Mouse (Mus musculus) bone marrow, adult 2 months (tissue): ENCODE measurements around the gene Echdc2. TPM values are rescaled to one million over a fixed set of nuclear protein-coding genes. Genes with fewer than 3 reads are reported as not detected.

Experiments used
- H3K27ac ChIP-seq: fragments of 200-500 bp; 2 replicates; pipeline ENCODE4 v1.5.1; 2012; ENCODE audit warnings: low read depth, mild to moderate bottlenecking, control low read depth, inconsistent platforms, low read length; ENCODE audit not compliant: control insufficient read depth, poor library complexity, insufficient read depth
- H3K4me1 ChIP-seq: fragments of 200-500 bp; 2 replicates; pipeline ENCODE4 v1.6.1; 2011; ENCODE audit warnings: low read length; ENCODE audit not compliant: control insufficient read depth, insufficient read depth
- H3K4me3 ChIP-seq: fragments of 200-500 bp; replicated peaks from 2 replicates; pipeline ENCODE3; 2011; ENCODE audit warnings: mild to moderate bottlenecking, low read depth, low read length, control low read depth; ENCODE audit not compliant: control insufficient read depth
- CTCF ChIP-seq: fragments of 200-500 bp; IDR thresholded peaks from 2 replicates; pipeline ENCODE4 v1.5.1; 2011; ENCODE audit warnings: low read length, control low read depth; ENCODE audit not compliant: control insufficient read depth, insufficient read depth
- POLR2A ChIP-seq: fragments of 200-500 bp; IDR thresholded peaks from 2 replicates; pipeline ENCODE4 v1.6.1; 2011; ENCODE audit warnings: low read depth, mild to moderate bottlenecking, control low read depth, low read length, borderline replicate concordance; ENCODE audit not compliant: control insufficient read depth
- WGBS: fragments of 180-500 bp; shearing (Covaris S2); methylation state at CpG from one replicate; pipeline ENCODE4 v1.1.7; 2018; 5-methylcytosine and 5-hydroxymethylcytosine counted together
- polyA plus RNA-seq: library from polyadenylated mRNA; stranded (reverse); fragments of >200 nt; gene quantifications from 2 replicates; pipeline ENCODE4 v1.2.4, GENCODE M21; 2011; ENCODE audit warnings: low replicate concordance; ENCODE audit not compliant: missing spikeins, insufficient read depth, insufficient read length

Gene Echdc2
- 8.0 and 20.0 TPM in 2 replicates for polyA plus RNA-seq

GRCm38 (mm10) chr4:108165152-108165895 is at the start of gene Echdc2:
Gene Echdc2, plus strand, starts transcription at chr4:108165437.
- H3K4me3 ChIP-seq: no peak within 1 kb of the TSS
- no peak within 1 kb of the TSS for H3K27ac ChIP-seq
- H3K4me1 ChIP-seq: no peaks in the 10 kb centered on the region
- TF ChIP-seq POLR2A (no peak), CTCF (no peak)
- 3% methylated on average over 43 of the region's 43 CpGs for WGBS

GRCm38 (mm10) chr4:108116466-108116865 is 48.8 kb upstream of the Echdc2 start:
- 77% methylated on average over 2 of the region's 2 CpGs for WGBS
- TF ChIP-seq POLR2A: no peak
- TF ChIP-seq CTCF: no peak
- no peak overlapping the region for H3K27ac ChIP-seq
- H3K4me1 ChIP-seq: no peaks in the 10 kb centered on the region
- H3K4me3 ChIP-seq: no peak overlapping the region

- Histone ChIP-seq H3K4me1 (no peaks in the 10 kb centered on the region), H3K27ac (no peak overlapping the region), H3K4me3 (no peak overlapping the region)
- 79% methylated on average over 8 of the region's 8 CpGs for WGBS
- TF ChIP-seq POLR2A: no peak
- TF ChIP-seq CTCF: no peak
Measured at GRCm38 (mm10) chr4:108117488-108117887, 47.7 kb upstream of the Echdc2 start.

- Histone ChIP-seq H3K4me1 (no peaks in the 10 kb centered on the region), H3K27ac (peak overlapping the region; percentile 29), H3K4me3 (peak overlapping the region; percentile 68)
- WGBS: 7% methylated on average over 45 of the region's 45 CpGs
- TF ChIP-seq CTCF (no peak), POLR2A (no peak; the same call in 1 of the 2 replicates)
Measured at GRCm38 (mm10) chr4:108117924-108118876, 47.0 kb upstream of the Echdc2 start.

GRCm38 (mm10) chr4:108124104-108124503 is 41.1 kb upstream of the Echdc2 start:
- no peak overlapping the region for H3K4me3 ChIP-seq

GRCm38 (mm10) chr4:108126260-108126659 is 39.0 kb upstream of the Echdc2 start:
- no peaks in the 10 kb centered on the region for H3K4me1 ChIP-seq
- no peak overlapping the region for H3K4me3 ChIP-seq
- 65% methylated on average over 4 of the region's 4 CpGs for WGBS

More at GRCm38 (mm10) chr4:108124104-108124503, 41.1 kb upstream of the Echdc2 start:
- Histone ChIP-seq H3K4me1 (no peaks in the 10 kb centered on the region), H3K27ac (no peak overlapping the region)
- WGBS: 86% methylated on average over 1 of the region's 1 CpGs
- no peak for TF ChIP-seq CTCF
- TF ChIP-seq POLR2A: no peak

GRCm38 (mm10) chr4:108127516-108127915 is 37.7 kb upstream of the Echdc2 start:
- no peak overlapping the region for H3K27ac ChIP-seq
- WGBS: 85% methylated on average over 5 of the region's 5 CpGs
- no peaks in the 10 kb centered on the region for H3K4me1 ChIP-seq
- TF ChIP-seq POLR2A (no peak), CTCF (no peak)
- no peak overlapping the region for H3K4me3 ChIP-seq

More at GRCm38 (mm10) chr4:108126260-108126659, 39.0 kb upstream of the Echdc2 start:
- no peak overlapping the region for H3K27ac ChIP-seq
- TF ChIP-seq CTCF: no peak

GRCm38 (mm10) chr4:108128339-108128738 is 36.9 kb upstream of the Echdc2 start:
- Histone ChIP-seq H3K27ac (no peak overlapping the region), H3K4me1 (no peaks in the 10 kb centered on the region), H3K4me3 (no peak overlapping the region)
- 85% methylated on average over 2 of the region's 2 CpGs for WGBS
- TF ChIP-seq POLR2A (no peak), CTCF (no peak)
